Mouse (Mus musculus) heart, embryonic 13.5 days (tissue): Measurements from ENCODE around the gene Gm6583. TPM values are rescaled to one million over a fixed set of nuclear protein-coding genes. Genes with fewer than 3 reads are reported as not detected.

Experiments
- ATAC-seq: fragments of 200-750 bp; cut with Nextera tagmentation; 2 replicates; pipeline ENCODE4 v1.8.0; 2017; ENCODE audit warnings: moderate TSS enrichment; ENCODE audit not compliant: insufficient number of reproducible peaks, low FRiP score, low TSS enrichment; ENCODE audit errors: extremely low read depth
- H3K27ac ChIP-seq: fragments of 300-500 bp; sonication (generic); replicated peaks from 2 replicates; pipeline ENCODE4 v1.5.1; 2015; ENCODE audit warnings: moderate library complexity, mild to moderate bottlenecking, inconsistent platforms
- H3K27me3 ChIP-seq: fragments of 300-500 bp; sonication (generic); replicated peaks from 2 replicates; pipeline ENCODE4 v1.6.1; 2015; ENCODE audit warnings: mild to moderate bottlenecking, inconsistent platforms
- H3K36me3 ChIP-seq: fragments of 300-500 bp; sonication (generic); 2 replicates; pipeline ENCODE4 v1.6.1; 2015; ENCODE audit warnings: mild to moderate bottlenecking, inconsistent platforms
- H3K4me1 ChIP-seq: fragments of 300-500 bp; sonication (generic); 2 replicates; pipeline ENCODE4 v1.6.1; 2015; ENCODE audit warnings: inconsistent platforms
- H3K4me2 ChIP-seq: fragments of 300-500 bp; sonication (generic); 2 replicates; pipeline ENCODE4 v1.6.1; 2015; ENCODE audit warnings: inconsistent platforms, mild to moderate bottlenecking, moderate library complexity
- H3K4me3 ChIP-seq: fragments of 300-500 bp; sonication (generic); 2 replicates; pipeline ENCODE4 v1.5.1; 2015; ENCODE audit warnings: moderate library complexity, mild to moderate bottlenecking, inconsistent platforms
- H3K9ac ChIP-seq: fragments of 300-500 bp; sonication (generic); 2 replicates; pipeline ENCODE4 v1.6.1; 2015; ENCODE audit warnings: inconsistent platforms, mild to moderate bottlenecking, moderate library complexity
- H3K9me3 ChIP-seq: fragments of 300-500 bp; sonication (generic); 2 replicates; pipeline ENCODE4 v1.6.1; 2016; ENCODE audit warnings: inconsistent platforms
- WGBS: fragments of 180-500 bp; shearing (Covaris S2); methylation state at CpG from one replicate; pipeline ENCODE4 v1.1.7; 2015; ENCODE audit warnings: mixed read lengths; 5-methylcytosine and 5-hydroxymethylcytosine counted together
- polyA plus RNA-seq: library from polyadenylated mRNA; unstranded; fragments of >200 nt; fragmentation: Nextera tagmentation; extraction: Ambion mirVana; gene quantifications from 2 replicates; pipeline ENCODE4 v1.2.1, GENCODE M21; 2015

Gm6583 gene
- polyA plus RNA-seq, 1 experiment from 2014 or later: 0.07 TPM

DNA sequence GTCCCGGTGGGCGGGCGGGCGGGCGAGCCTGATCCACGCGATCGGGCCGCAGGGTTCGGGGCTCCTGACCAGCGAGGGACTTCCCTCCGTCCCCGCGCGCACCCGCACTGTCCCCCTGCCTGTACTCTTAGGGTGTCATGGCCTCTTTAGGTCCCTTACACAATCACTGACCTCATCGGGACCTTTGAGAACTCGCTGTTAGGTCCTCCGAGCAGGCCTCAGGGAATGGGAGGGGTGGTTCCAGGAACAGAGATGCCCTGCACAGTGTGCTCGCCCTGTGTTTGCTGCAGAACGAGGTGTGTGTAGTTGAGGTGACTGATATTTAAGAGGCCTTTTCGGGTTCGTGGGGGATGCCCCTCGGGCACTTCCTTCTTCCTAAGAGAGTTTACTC is 12.6 kb downstream of the Gm6583 start:
- Histone ChIP-seq H3K4me2 (peak overlapping the region; percentile 86), H3K36me3 (peaks cover 53% of the 10 kb centered on the region), H3K27me3 (no peaks in the 10 kb centered on the region), H3K9me3 (no peaks in the 10 kb centered on the region), H3K4me1 (peaks cover 20% of the 10 kb centered on the region), H3K9ac (peak overlapping the region; percentile 93), H3K4me3 (peak overlapping the region; percentile 75), H3K27ac (peak overlapping the region; percentile 21)
- 1% methylated on average over 17 of the region's 24 CpGs for WGBS
- ATAC-seq: peak; percentile 55

DNA sequence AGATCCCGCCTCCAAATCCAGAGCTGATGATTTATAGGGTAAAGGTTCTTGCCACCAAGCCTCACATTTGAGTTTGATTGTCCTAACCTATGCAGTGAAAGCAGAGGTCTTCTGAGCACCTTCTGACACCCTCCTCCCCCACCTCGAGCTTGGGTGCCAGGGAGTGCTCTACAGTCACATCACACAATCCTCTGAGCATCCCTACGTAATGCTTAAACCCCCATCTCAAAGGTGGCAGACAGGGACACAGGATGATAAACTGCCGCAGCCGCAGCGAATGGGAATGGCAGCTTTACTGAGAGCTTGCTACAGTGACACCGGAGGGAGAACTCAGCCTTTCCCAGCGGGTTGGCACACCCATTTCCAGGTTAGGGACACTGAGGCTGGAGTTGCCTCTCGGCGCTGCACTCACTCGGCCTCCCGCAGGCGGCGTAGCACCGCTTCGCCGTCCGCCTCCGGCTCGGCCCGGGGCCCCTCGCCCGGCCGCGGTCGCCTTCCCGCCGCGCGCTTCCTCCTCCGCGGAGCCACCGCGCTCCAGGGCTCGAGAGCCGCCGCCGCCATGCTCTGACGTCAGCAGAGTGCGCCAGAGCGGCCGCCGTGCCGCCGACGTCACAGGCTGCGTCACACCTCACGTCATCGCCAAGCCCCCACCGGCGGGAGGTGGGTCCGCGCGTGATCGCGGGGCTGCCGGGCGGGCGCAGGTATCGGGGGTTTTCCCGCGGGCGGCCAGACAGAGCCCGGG is 13.2 kb downstream of the Gm6583 start, which contains the start of the genes Srrd and Hps4:
Gene Srrd, minus strand, starts transcription at position 578 of the 742 bp plus-strand sequence.
Gene Hps4, plus strand, starts transcription at position 621 of the 742 bp plus-strand sequence.
- Histone ChIP-seq H3K36me3 (peaks cover 53% of the 10 kb centered on the region), H3K4me3 (peak within 1 kb of the TSS; percentile 75), H3K4me1 (peaks cover 20% of the 10 kb centered on the region), H3K27me3 (no peaks in the 10 kb centered on the region), H3K4me2 (peak within 1 kb of the TSS; percentile 86), H3K27ac (peak within 1 kb of the TSS; percentile 21), H3K9ac (peak within 1 kb of the TSS; percentile 93), H3K9me3 (no peaks in the 10 kb centered on the region)
- ATAC-seq: peak; percentile 60
- 1% methylated on average over 56 of the region's 64 CpGs for WGBS

DNA sequence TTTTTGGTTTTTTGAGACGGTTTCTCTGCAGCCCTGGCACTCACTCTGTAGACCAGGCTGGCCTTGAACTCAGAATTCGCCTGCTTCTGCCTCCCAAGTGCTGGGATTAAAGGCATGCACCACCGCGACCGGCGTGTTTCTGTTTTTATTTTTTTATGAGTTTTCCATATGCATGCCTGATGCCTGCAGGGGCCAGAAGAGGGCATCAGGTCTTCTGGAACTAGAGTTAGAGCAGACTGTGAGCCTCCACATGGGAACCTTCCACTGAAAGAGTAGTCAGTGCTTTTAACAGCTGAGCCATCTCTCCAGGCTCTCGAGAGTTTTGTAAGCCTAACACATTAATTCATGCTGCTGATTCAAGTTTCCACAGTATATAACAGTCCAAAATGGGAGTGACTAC is 16.6 kb downstream of the Gm6583 start:
- no peak overlapping the region for H3K9ac ChIP-seq
- no peak overlapping the region for H3K27ac ChIP-seq
- 71% methylated on average over 7 of the region's 7 CpGs for WGBS
- no peaks in the 10 kb centered on the region for H3K27me3 ChIP-seq
- peaks cover 68% of the 10 kb centered on the region for H3K36me3 ChIP-seq
- peaks cover 17% of the 10 kb centered on the region for H3K4me1 ChIP-seq
- no peak for ATAC-seq
- H3K4me3 ChIP-seq: no peak overlapping the region
- no peaks in the 10 kb centered on the region for H3K9me3 ChIP-seq
- no peak overlapping the region for H3K4me2 ChIP-seq

DNA sequence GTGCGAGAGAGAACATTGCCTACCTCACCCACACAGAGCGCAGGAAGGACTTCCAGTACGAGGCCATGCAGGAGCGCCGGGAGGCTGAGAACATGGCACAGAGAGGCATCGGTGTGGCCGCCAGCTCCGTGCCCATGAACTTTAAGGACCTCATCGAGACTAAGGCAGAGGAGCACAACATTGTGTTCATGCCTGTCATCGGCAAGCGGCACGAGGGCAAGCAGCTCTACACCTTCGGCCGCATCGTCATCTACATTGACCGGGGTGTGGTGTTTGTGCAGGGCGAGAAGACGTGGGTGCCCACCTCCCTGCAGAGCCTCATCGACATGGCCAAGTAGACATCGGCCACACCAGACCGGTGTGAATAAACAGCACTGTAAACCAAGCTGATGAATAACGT is 18.8 kb downstream of the Gm6583 start:
- H3K4me2 ChIP-seq: no peak overlapping the region
- no peak overlapping the region for H3K9ac ChIP-seq
- ATAC-seq: no peak
- H3K9me3 ChIP-seq: no peaks in the 10 kb centered on the region
- H3K36me3 ChIP-seq: peaks cover 90% of the 10 kb centered on the region
- H3K27ac ChIP-seq: no peak overlapping the region
- no peak overlapping the region for H3K4me3 ChIP-seq
- WGBS: 91% methylated on average over 22 of the region's 22 CpGs
- no peaks in the 10 kb centered on the region for H3K27me3 ChIP-seq
- H3K4me1 ChIP-seq: peaks cover 5% of the 10 kb centered on the region

DNA sequence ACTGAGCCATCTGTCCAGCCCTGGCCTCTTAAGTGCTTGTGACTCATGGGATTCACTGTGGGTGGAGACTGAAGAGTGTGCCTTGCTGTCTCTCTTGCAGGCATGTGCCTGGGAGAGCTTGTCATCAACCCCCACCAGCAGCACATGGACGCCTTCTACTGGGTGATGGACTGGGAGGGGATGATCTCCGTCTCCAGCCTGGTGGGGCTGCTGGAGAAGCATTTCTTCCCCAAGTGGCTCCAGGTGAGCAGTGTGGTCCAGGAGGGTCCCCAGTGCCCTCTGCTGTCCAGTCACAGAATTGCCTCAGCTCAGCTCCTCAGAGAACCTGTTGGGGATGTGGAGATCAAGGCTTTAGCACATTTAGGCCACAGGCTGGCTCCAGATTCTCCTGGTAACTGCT is 20.4 kb downstream of the Gm6583 start:
- H3K9me3 ChIP-seq: no peaks in the 10 kb centered on the region
- H3K27ac ChIP-seq: no peak overlapping the region
- no peak overlapping the region for H3K9ac ChIP-seq
- no peaks in the 10 kb centered on the region for H3K4me1 ChIP-seq
- H3K36me3 ChIP-seq: peaks cover 98% of the 10 kb centered on the region
- H3K4me2 ChIP-seq: no peak overlapping the region
- 35% methylated on average over 2 of the region's 2 CpGs for WGBS
- ATAC-seq: no peak
- H3K4me3 ChIP-seq: no peak overlapping the region
- H3K27me3 ChIP-seq: no peaks in the 10 kb centered on the region

DNA sequence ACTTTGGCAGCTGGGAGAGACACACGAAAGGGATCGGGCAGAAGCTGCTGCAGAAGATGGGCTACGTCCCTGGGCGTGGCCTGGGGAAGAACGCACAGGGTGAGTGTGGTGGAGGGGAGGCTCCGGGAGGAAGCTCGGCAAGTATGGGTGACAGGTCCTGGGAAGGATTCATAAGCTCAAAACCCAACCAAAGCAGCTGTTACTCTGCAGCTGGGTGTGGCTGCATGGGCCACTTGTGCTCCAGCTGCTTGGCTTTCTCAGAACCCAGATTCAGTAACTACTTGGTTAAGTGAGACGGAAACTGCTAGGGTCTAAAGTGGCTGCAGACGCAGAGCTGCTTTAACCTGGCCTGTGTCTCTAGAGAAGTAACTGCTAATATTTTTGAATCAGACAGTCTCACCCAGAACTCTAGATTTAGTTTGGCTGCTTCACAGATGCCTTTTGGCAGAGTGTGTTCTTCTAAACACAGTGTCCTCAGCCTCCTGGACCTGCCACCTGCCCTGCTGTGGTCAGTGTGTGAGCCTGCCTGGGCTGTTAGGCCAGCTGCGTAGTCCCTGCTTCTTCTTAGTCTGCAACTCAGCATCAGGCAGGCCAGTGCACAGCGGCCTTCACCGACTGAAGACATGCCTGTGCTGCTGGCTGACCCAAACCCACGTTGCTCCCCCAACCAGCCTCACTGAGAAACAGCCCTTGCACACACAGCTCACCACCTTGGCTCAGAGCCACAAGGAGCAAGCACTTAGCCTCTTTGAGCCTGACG is 25.8 kb downstream of the Gm6583 start:
- no peak for ATAC-seq
- H3K4me3 ChIP-seq: no peak overlapping the region
- no peak overlapping the region for H3K4me2 ChIP-seq
- H3K27ac ChIP-seq: no peak overlapping the region
- peaks cover 76% of the 10 kb centered on the region for H3K36me3 ChIP-seq
- H3K9me3 ChIP-seq: no peaks in the 10 kb centered on the region
- no peak overlapping the region for H3K9ac ChIP-seq
- H3K4me1 ChIP-seq: peaks cover 17% of the 10 kb centered on the region
- H3K27me3 ChIP-seq: no peaks in the 10 kb centered on the region
- WGBS: 92% methylated on average over 14 of the region's 14 CpGs

DNA sequence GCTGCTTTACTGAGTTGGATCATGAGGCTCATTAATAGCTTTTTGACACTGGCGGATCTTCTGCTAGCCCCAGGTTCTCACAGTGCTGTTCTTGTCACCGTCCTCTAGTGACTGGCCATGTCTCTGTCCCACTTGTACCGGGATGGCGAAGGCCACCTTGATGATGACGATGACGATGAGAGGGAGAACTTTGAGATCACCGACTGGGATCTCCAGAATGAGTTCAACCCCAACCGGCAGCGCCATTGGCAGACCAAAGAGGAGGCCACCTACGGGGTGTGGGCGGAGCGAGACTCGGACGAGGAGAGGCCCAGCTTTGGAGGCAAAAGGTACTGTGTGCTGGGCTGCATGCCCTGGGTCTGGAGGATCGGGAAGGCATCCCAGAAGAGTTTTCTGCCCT is 28.0 kb downstream of the Gm6583 start:
- H3K4me1 ChIP-seq: peaks cover 29% of the 10 kb centered on the region
- no peaks in the 10 kb centered on the region for H3K9me3 ChIP-seq
- no peak overlapping the region for H3K4me2 ChIP-seq
- no peak overlapping the region for H3K4me3 ChIP-seq
- WGBS: 92% methylated on average over 15 of the region's 15 CpGs
- no peak overlapping the region for H3K27ac ChIP-seq
- no peak for ATAC-seq
- H3K9ac ChIP-seq: no peak overlapping the region
- H3K36me3 ChIP-seq: peaks cover 54% of the 10 kb centered on the region
- H3K27me3 ChIP-seq: no peaks in the 10 kb centered on the region

DNA sequence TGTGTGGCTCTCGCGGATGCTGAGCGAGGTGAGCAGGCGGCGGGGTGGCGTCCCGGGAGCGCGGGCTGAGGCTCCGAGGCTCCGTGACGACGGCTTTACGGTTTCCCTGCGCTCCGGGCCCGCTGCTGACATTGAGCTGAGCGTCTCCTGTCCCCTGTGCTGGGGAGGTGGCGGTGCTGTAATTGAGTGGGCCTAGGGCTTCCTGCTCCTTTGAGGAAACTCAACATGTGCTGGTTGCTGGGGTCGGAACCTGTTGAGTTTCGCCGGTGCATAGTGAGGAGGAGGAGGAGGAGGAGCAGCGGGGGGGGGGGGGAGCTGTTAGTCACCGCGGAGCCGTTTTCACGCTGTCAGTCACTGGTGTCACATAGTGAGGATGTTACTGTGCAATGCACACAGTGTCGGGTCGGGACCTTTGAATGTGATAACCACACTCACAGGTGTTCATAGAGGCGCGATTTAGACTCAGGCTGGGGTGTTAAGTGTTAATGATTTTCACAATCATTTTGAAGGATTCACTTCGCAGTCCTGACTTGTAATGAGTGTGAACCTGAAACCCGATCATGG is 29.3 kb downstream of the Gm6583 start:
- peak overlapping the region; percentile 90 for H3K4me3 ChIP-seq
- ATAC-seq: no peak
- peak overlapping the region; percentile 80 for H3K4me2 ChIP-seq
- H3K27me3 ChIP-seq: no peaks in the 10 kb centered on the region
- H3K4me1 ChIP-seq: peaks cover 29% of the 10 kb centered on the region
- H3K36me3 ChIP-seq: peaks cover 41% of the 10 kb centered on the region
- H3K27ac ChIP-seq: peak overlapping the region; percentile 26; the same call in 1 of the 2 replicates
- 1% methylated on average over 32 of the region's 33 CpGs for WGBS
- H3K9ac ChIP-seq: peak overlapping the region; percentile 92
- no peaks in the 10 kb centered on the region for H3K9me3 ChIP-seq

DNA sequence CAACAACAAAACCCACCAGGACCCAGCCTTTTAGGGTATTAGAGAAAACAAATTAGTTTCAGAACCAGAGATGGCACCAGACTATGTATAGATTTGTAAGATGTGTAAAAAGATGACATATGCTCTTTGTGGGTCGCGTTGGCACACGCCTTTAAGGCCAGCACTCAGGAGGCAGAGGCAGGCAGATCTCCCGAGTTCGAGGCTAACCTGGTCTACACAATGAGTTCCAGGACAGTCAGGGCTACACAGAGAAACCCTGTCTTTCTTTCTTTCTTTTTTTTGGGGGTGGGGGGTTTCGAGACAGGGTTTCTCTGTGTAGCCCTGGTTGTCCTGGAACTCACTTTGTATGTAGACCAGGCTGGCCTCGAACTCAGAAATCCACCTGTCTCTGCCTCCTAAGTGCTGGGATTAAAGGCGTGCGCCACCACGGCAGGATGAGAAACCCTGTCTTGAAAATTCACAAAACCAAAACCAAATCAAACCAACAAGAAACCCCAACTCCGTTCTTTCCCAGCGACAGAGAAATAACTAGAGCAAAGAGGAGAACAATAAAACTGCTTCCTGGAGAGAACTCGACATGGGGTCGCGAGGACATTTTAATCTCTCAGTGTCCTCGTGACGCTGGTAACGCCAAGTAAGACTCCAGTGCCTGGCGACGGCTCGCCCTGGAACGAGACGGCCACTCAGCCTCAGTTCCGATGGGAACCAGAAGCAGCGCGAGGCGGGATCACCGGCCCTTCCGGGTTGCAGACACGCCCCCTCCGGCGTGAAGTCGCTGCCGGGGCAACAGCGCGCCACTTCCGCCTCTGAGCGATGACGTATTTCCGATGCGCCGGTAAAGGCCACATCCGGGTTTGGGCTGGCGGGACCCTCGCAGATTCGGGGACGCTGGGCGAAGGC is 30.0 kb downstream of the Gm6583 start, which contains the start of gene Tfip11:
Gene Tfip11, plus strand, starts transcription at position 813 of the 900 bp plus-strand sequence.
- peak within 1 kb of the TSS; percentile 92 for H3K9ac ChIP-seq
- ATAC-seq: peak; percentile 72
- H3K27me3 ChIP-seq: no peaks in the 10 kb centered on the region
- H3K27ac ChIP-seq: peak within 1 kb of the TSS; percentile 77
- peak within 1 kb of the TSS; percentile 90 for H3K4me3 ChIP-seq
- peaks cover 29% of the 10 kb centered on the region for H3K4me1 ChIP-seq
- H3K9me3 ChIP-seq: no peaks in the 10 kb centered on the region
- 6% methylated on average over 48 of the region's 48 CpGs for WGBS
- H3K36me3 ChIP-seq: peaks cover 34% of the 10 kb centered on the region
- peak within 1 kb of the TSS; percentile 80 for H3K4me2 ChIP-seq

DNA sequence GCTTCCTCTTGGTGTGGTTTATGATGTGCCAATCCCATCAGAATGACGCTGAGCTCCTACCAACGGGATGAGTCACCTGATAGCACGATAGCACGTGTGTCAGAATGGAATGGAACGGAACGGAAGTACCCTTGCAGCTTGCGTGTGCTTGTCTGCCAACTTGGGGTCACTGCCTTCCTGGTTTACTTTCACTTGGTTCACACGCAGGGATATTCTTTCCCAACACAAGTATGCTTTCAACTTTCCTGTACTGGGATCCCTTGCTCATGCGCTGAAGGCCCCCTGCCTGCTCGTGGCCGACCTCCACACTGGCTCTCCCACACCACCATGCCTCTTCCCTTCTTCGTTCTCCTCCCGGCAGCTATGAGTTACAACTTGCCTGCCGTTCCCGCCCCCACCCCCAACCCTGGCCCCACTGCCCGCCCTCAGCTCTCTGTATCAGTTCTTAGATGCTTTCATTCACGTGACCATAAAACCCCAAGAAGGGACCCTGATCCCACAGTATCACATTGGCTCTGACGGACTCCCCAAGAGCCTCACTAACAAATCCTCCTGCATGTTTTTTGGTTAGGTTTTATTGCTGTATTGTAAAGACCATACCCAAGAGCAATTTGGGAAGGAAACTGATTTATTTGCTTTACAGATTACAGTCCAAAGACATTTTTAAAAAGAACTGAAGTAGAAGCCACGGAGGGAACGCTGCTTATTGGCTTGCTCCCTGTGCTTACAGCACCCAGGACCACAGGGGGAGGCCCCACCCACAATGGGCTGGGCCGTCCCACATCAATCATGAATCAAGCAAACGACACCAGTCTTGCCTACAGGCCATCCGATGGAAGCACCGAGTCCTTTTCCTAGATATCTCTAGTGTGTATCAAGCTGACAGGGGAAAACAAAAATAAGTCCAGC is 30.9 kb downstream of the Gm6583 start:
- Histone ChIP-seq H3K36me3 (peaks cover 25% of the 10 kb centered on the region), H3K9ac (peak overlapping the region; percentile 50), H3K9me3 (no peaks in the 10 kb centered on the region), H3K4me3 (peak overlapping the region; percentile 90), H3K27ac (peak overlapping the region; percentile 77), H3K4me1 (peaks cover 29% of the 10 kb centered on the region), H3K4me2 (peak overlapping the region; percentile 80), H3K27me3 (no peaks in the 10 kb centered on the region)
- WGBS: 23% methylated on average over 24 of the region's 24 CpGs
- peak; percentile 48; the same call in 1 of the 2 replicates for ATAC-seq
